In genomic region chr1:81062811-81063210, GRCm38 (mm10) we compare ENCODE assay signal across 19 mouse cellular contexts. TPM values are rescaled to one million over a fixed set of nuclear protein-coding genes. Genes with fewer than 3 reads are reported as not detected.
"Had no signal": no experiment of that assay in that cellular context is flagged by ENCODE, and none has a peak within 500 bp of the region (broad histone marks: within the 10 kb centered on the region; RNA-seq: fewer than 3 reads in every experiment).

No protein-coding gene starts in this region.

- H3K4me1 ChIP-seq: midbrain, embryonic 10.5 days; midbrain, embryonic 12.5 days; neural tube, embryonic 15.5 days had no signal

- H3K27ac ChIP-seq: midbrain, embryonic 10.5 days; midbrain, embryonic 12.5 days; neural tube, embryonic 13.5 days; neural tube, embryonic 15.5 days had no signal

- ATAC-seq: midbrain, embryonic 16.5 days had no signal

- DNase-seq: lung, adult 18-20 months; lung, embryonic 14.5 days; lung, postnatal 10 days; lung, postnatal 4 days; midbrain, embryonic 14.5 days; right cerebral cortex, postnatal 14 days; spleen, adult 18-20 months; thymus, adult 2 months; thymus, postnatal 25 days; thymus, postnatal 4 days had no signal

- H3K4me3 ChIP-seq: midbrain, embryonic 10.5 days; midbrain, embryonic 12.5 days; myocyte; neural tube, embryonic 13.5 days; neural tube, embryonic 15.5 days had no signal

RNA-seq across cellular contexts. Expression of gene Nyap2, which starts 13.9 kb away (rescaled TPM):
- total RNA-seq: megakaryocyte, adult 5-6 weeks; megakaryocyte-erythroid progenitor cell, adult 5-6 weeks had no signal
- polyA plus RNA-seq: liver, embryonic 16.5 days; lung, embryonic 14.5 days had no signal
